Comparison of ENCODE assay signal across 9 mouse cellular contexts in genomic region chr1:153665066-153665715, GRCm38 (mm10). TPM values are rescaled to one million over a fixed set of nuclear protein-coding genes. Genes with fewer than 3 reads are reported as not detected.
A peak's percentile ranks its signal among the peaks of the same experiment; 100 is the strongest.
DNase-seq lines count a peak whose midpoint lies in the region; ATAC-seq and TF ChIP-seq lines count a peak whose summit lies in the region.
"Had no signal": no experiment of that assay in that cellular context is flagged by ENCODE, and none has a peak within 500 bp of the region (broad histone marks: within the 10 kb centered on the region; RNA-seq: fewer than 3 reads in every experiment).

No protein-coding gene starts in this region.

- intact Hi-C loops in heart, postnatal 10 days (cut with DNase I): no loop called here

- peak; percentile 59; the same call in 1 of the 2 replicates for TF ChIP-seq POLR2A in cerebellum, adult 2 months (IDR thresholded peaks at IDR 0.05; ENCODE audit: borderline replicate concordance, insufficient read depth, low read length)

- H3K4me2 ChIP-seq in heart, embryonic 16.5 days (ENCODE audit: low read depth, low read length): no peak overlapping the region
- peak overlapping the region; percentile 47 for H3K4me2 ChIP-seq in forebrain, embryonic 16.5 days (ENCODE audit: low read length)

- no peak overlapping the region for H3K9ac ChIP-seq in heart, embryonic 16.5 days (ENCODE audit: low read length)
- H3K9ac ChIP-seq in forebrain, embryonic 16.5 days (replicated peaks; ENCODE audit: low read depth, low read length): peak overlapping the region; percentile 48

- no peak overlapping the region for H3K4me3 ChIP-seq in heart, embryonic 16.5 days (ENCODE audit: low read length)
- peak overlapping the region; percentile 73 for H3K4me3 ChIP-seq in cerebellum, adult 2 months (replicated peaks; ENCODE audit: insufficient read depth, low read depth, low read length)
- peak overlapping the region; percentile 31 for H3K4me3 ChIP-seq in forebrain, embryonic 16.5 days (replicated peaks; ENCODE audit: low read length)
- H3K4me3 ChIP-seq: erythroblast, embryonic 14.5 days had no signal

- no peak overlapping the region for H3K27ac ChIP-seq in heart, embryonic 16.5 days (ENCODE audit: low read length)
- peak overlapping the region; percentile 85 for H3K27ac ChIP-seq in cerebellum, adult 2 months (ENCODE audit: insufficient read depth, low read length)
- H3K27ac ChIP-seq in forebrain, embryonic 16.5 days (ENCODE audit: low read length): peak overlapping the region; percentile 88

- H3K9me3 ChIP-seq in heart, embryonic 16.5 days (replicated peaks; ENCODE audit: control insufficient read depth, low read length): no peaks in the 10 kb centered on the region
- no peaks in the 10 kb centered on the region for H3K9me3 ChIP-seq in forebrain, embryonic 16.5 days (ENCODE audit: control insufficient read depth, low read length)

- no peak for DNase-seq in heart, postnatal 10 days
- DNase-seq in cerebellum, adult 2 months: peak; percentile 92 to 95
- peak; percentile 10 to 49 for DNase-seq in lung, postnatal 4 days
- peak; percentile 47 for DNase-seq in right cerebral cortex, postnatal 4 days
- no peak for DNase-seq in adipocyte (ENCODE audit: low spot score)
- DNase-seq in heart, adult 11 months: no peak

- H3K27me3 ChIP-seq in heart, embryonic 16.5 days (ENCODE audit: control insufficient read depth, insufficient read depth, low read length): peaks cover 7% of the 10 kb centered on the region; the same call in 1 of the 2 replicates
- no peaks in the 10 kb centered on the region for H3K27me3 ChIP-seq in cerebellum, adult 2 months (ENCODE audit: control insufficient read depth, insufficient read depth, low read length)
- no peaks in the 10 kb centered on the region for H3K27me3 ChIP-seq in forebrain, embryonic 16.5 days (replicated peaks; ENCODE audit: control insufficient read depth, insufficient read depth, low read length)

- H3K36me3 ChIP-seq in heart, embryonic 16.5 days (ENCODE audit: control insufficient read depth, insufficient read depth): no peaks in the 10 kb centered on the region
- H3K36me3 ChIP-seq in forebrain, embryonic 16.5 days (ENCODE audit: control insufficient read depth, insufficient read depth): no peaks in the 10 kb centered on the region

- 18% methylated on average over 10 of the region's 10 CpGs for WGBS in heart, embryonic 16.5 days
- WGBS in cerebellum, adult 2 months: 4% methylated on average over 10 of the region's 10 CpGs
- 4% methylated on average over 10 of the region's 10 CpGs for WGBS in forebrain, embryonic 16.5 days

- 0 out of 2 replicates have a peak, but pooled peaks have one; percentile 33 for ATAC-seq in heart, embryonic 16.5 days (replicated peaks; ENCODE audit: extremely low read depth, insufficient read depth, low FRiP score)
- peak; percentile 83 for ATAC-seq in forebrain, embryonic 16.5 days

- peaks cover 24% of the 10 kb centered on the region for H3K4me1 ChIP-seq in heart, embryonic 16.5 days (ENCODE audit: control insufficient read depth, insufficient read depth, low read length)
- H3K4me1 ChIP-seq in cerebellum, adult 2 months (ENCODE audit: control insufficient read depth, insufficient read depth, low read length): peaks cover 12% of the 10 kb centered on the region; the same call in 1 of the 2 replicates
- H3K4me1 ChIP-seq in forebrain, embryonic 16.5 days (replicated peaks; ENCODE audit: control insufficient read depth, insufficient read depth, low read length): peaks cover 65% of the 10 kb centered on the region

- 0 out of 2 replicates have a peak, but pooled peaks have one; percentile 28 for TF ChIP-seq CTCF in cerebellum, adult 2 months (IDR thresholded peaks at IDR 0.05; ENCODE audit: borderline replicate concordance, insufficient read depth, low read depth, low read length)

RNA-seq across cellular contexts. Expression of gene Rgs8, which starts 12.4 kb away (rescaled TPM):
- polyA plus RNA-seq in heart, embryonic 16.5 days (2015; fragmentation: Nextera tagmentation; extraction: Ambion mirVana): 0.21 and 0.32 TPM in 2 replicates
- not detected for total RNA-seq in heart, postnatal 10 days (2021)
- polyA plus RNA-seq in cerebellum, adult 2 months (2012; rRNA removed): 371 and 430 TPM in 2 replicates
- 16.1 and 22.4 TPM in 2 replicates for polyA plus RNA-seq in forebrain, embryonic 16.5 days (2015; fragmentation: Nextera tagmentation; extraction: Ambion mirVana)
- polyA plus RNA-seq: erythroblast, embryonic 14.5 days had no signal

Comparison
In these comparisons a context has a peak if more than half of its experiments do, and no peak if none do; other contexts are left out.
1. DNase-seq: peak in cerebellum, adult 2 months (2 of 2), lung, postnatal 4 days (2 of 2) and right cerebral cortex, postnatal 4 days (single experiment); none in heart, postnatal 10 days (0 of 2), adipocyte (single experiment) and heart, adult 11 months (single experiment).
2. RNA of gene Rgs8, which starts 12.4 kb away (polyA plus RNA-seq): 371 to 430 TPM in cerebellum, adult 2 months and 16.1 to 22.4 TPM in forebrain, embryonic 16.5 days; 0.21 to 0.32 TPM in heart, embryonic 16.5 days; every median in the first group is over 10 times any median in the second.